ENCODE assay signal across 9 mouse cellular contexts in genomic region chr4:83302887-83303827, GRCm38 (mm10). TPM values are rescaled to one million over a fixed set of nuclear protein-coding genes. Genes with fewer than 3 reads are reported as not detected.
DNase-seq lines count a peak whose midpoint lies in the region; ATAC-seq and TF ChIP-seq lines count a peak whose summit lies in the region.
"Had no signal": no experiment of that assay in that cellular context is flagged by ENCODE, and none has a peak within 500 bp of the region (broad histone marks: within the 10 kb centered on the region; RNA-seq: fewer than 3 reads in every experiment).

No protein-coding gene starts in this region.

- no peak overlapping the region for H3K9ac ChIP-seq in forebrain, embryonic 15.5 days (replicated peaks)
- no peak overlapping the region for H3K9ac ChIP-seq in lung, embryonic 14.5 days
- H3K9ac ChIP-seq: midbrain, embryonic 12.5 days had no signal

- peak; percentile 54 for TF ChIP-seq CTCF in Patski (IDR thresholded peaks at IDR 0.05)
- peak; percentile 84 for TF ChIP-seq CTCF in lung, embryonic 14.5 days (IDR thresholded peaks at IDR 0.05; ENCODE audit: low read depth)

- 43% methylated on average over 13 of the region's 13 CpGs for WGBS in forebrain, embryonic 15.5 days
- WGBS in hindbrain, embryonic 10.5 days = 45% methylated on average over 13 of the region's 13 CpGs
- WGBS in lung, embryonic 14.5 days = 28% methylated on average over 13 of the region's 13 CpGs

- DNase-seq in Patski (ENCODE audit: low read depth, low spot score) = peak; percentile 50
- peak; percentile 60 for DNase-seq in cerebellum, adult 11-12 months
- DNase-seq in hindbrain, embryonic 10.5 days (ENCODE audit: low spot score) = peak; percentile 44
- DNase-seq in layer of hippocampus, adult 18-20 months (ENCODE audit: low spot score in 2 of 2) = peak; percentile 72 to 91
- DNase-seq in lung, embryonic 14.5 days = peak; percentile 96
- peak; percentile 76 for DNase-seq in ovary, postnatal 14 days (ENCODE audit: low spot score)
- DNase-seq in thymus, postnatal 25 days = peak; percentile 71

- peak; percentile 61 for ATAC-seq in Patski
- ATAC-seq in forebrain, embryonic 15.5 days (replicated peaks) = peak; percentile 74
- peak; percentile 17; the same call in 1 of the 2 replicates for ATAC-seq in lung, embryonic 14.5 days (ENCODE audit: insufficient read depth)

- no peak overlapping the region for H3K4me3 ChIP-seq in forebrain, embryonic 15.5 days
- no peak overlapping the region for H3K4me3 ChIP-seq in hindbrain, embryonic 10.5 days
- H3K4me3 ChIP-seq in lung, embryonic 14.5 days (ENCODE audit: low read depth, low read length) = no peak overlapping the region
- H3K4me3 ChIP-seq: midbrain, embryonic 12.5 days had no signal

- H3K4me2 ChIP-seq in forebrain, embryonic 15.5 days (replicated peaks) = no peak overlapping the region
- peak overlapping the region; percentile 21; the same call in 1 of the 2 replicates for H3K4me2 ChIP-seq in lung, embryonic 14.5 days
- H3K4me2 ChIP-seq: midbrain, embryonic 12.5 days had no signal

- H3K4me1 ChIP-seq in forebrain, embryonic 15.5 days = peaks cover 12% of the 10 kb centered on the region
- H3K4me1 ChIP-seq in hindbrain, embryonic 10.5 days (replicated peaks) = peaks cover 8% of the 10 kb centered on the region; the same call in 1 of the 2 replicates
- H3K4me1 ChIP-seq in lung, embryonic 14.5 days (ENCODE audit: insufficient read depth) = peaks cover 6% of the 10 kb centered on the region

- no peaks in the 10 kb centered on the region for H3K9me3 ChIP-seq in forebrain, embryonic 15.5 days
- no peaks in the 10 kb centered on the region for H3K9me3 ChIP-seq in hindbrain, embryonic 10.5 days
- no peaks in the 10 kb centered on the region for H3K9me3 ChIP-seq in lung, embryonic 14.5 days (ENCODE audit: low read depth, low read length)
- H3K9me3 ChIP-seq: midbrain, embryonic 12.5 days had no signal

- POLR2A ChIA-PET in Patski (lab: Charles Lee) = no interaction called here

- in situ Hi-C loops in Patski (cut with MboI; ENCODE audit: low pct_unique_long_range_greater_than_20kb) = no loop called here

- no peak overlapping the region for H3K27ac ChIP-seq in forebrain, embryonic 15.5 days (replicated peaks)
- H3K27ac ChIP-seq in hindbrain, embryonic 10.5 days = no peak overlapping the region
- no peak overlapping the region for H3K27ac ChIP-seq in lung, embryonic 14.5 days (ENCODE audit: low read depth)
- H3K27ac ChIP-seq: midbrain, embryonic 12.5 days had no signal

- no peaks in the 10 kb centered on the region for H3K36me3 ChIP-seq in forebrain, embryonic 15.5 days
- H3K36me3 ChIP-seq in hindbrain, embryonic 10.5 days = no peaks in the 10 kb centered on the region
- H3K36me3 ChIP-seq in lung, embryonic 14.5 days (ENCODE audit: insufficient read depth) = no peaks in the 10 kb centered on the region
- H3K36me3 ChIP-seq: midbrain, embryonic 12.5 days had no signal

- CTCF ChIA-PET in Patski (lab: Charles Lee) = interaction anchor here (0.8 to 1.9 kb wide), 11 partner anchors 10 to 105 kb away, joined by 3 to 9 read pairs (median 4); no protein-coding TSS in a partner anchor

- no peaks in the 10 kb centered on the region for H3K27me3 ChIP-seq in Patski
- no peaks in the 10 kb centered on the region for H3K27me3 ChIP-seq in forebrain, embryonic 15.5 days
- H3K27me3 ChIP-seq in hindbrain, embryonic 10.5 days (ENCODE audit: insufficient read depth, poor library complexity, severe bottlenecking) = no peaks in the 10 kb centered on the region
- H3K27me3 ChIP-seq in lung, embryonic 14.5 days (ENCODE audit: insufficient read depth, low read length) = no peaks in the 10 kb centered on the region
- H3K27me3 ChIP-seq: midbrain, embryonic 12.5 days had no signal

RNA-seq across cellular contexts. Expression of gene Ttc39b, which starts 20.9 kb away (rescaled TPM):
- polyA plus RNA-seq in Patski (2021) = 14.4 TPM
- polyA plus RNA-seq in forebrain, embryonic 15.5 days (2015; fragmentation: Nextera tagmentation; extraction: Ambion mirVana) = 11.7 and 13.7 TPM in 2 replicates
- polyA plus RNA-seq in hindbrain, embryonic 10.5 days (2016; fragmentation: Nextera tagmentation; extraction: Ambion mirVana) = 1.8 and 2.5 TPM in 2 replicates
- 10 to 100 TPM; 34.1 to 36.4 TPM for total RNA-seq in layer of hippocampus, adult 18-20 months (2021)
- polyA plus RNA-seq in lung, embryonic 14.5 days (2014; fragmentation: Nextera tagmentation; extraction: Ambion mirVana) = 3.3 and 4.2 TPM in 2 replicates

Comparison
In these comparisons a context has a peak if more than half of its experiments do, and no peak if none do; other contexts are left out.
1. ATAC-seq: peak in every context shown above with its lines; median percentile 74 in forebrain, embryonic 15.5 days; 61 in Patski; 17 in lung, embryonic 14.5 days.
2. DNase-seq: peak in every context shown above with its lines; median percentile 96 in lung, embryonic 14.5 days; 82 in layer of hippocampus, adult 18-20 months; 76 in ovary, postnatal 14 days; 71 in thymus, postnatal 25 days; 60 in cerebellum, adult 11-12 months; 50 in Patski; 44 in hindbrain, embryonic 10.5 days.